Mouse (Mus musculus) ES-E14 (cell line): ENCODE results near the gene Fsd1l. TPM values are rescaled to one million over a fixed set of nuclear protein-coding genes. Genes with fewer than 3 reads are reported as not detected.
"Not testable (repeated sequence)": the region's sequence is repeated elsewhere in the genome, so short reads cannot be mapped to it uniquely, and the experiment has no call there.

ENCODE experiments used
- DNase-seq: peaks from one replicate; pipeline ENCODE4 v3.0.0-alpha.2; 2013; ENCODE audit warnings: low read depth, low spot score
- H3K27ac ChIP-seq: 2 replicates; pipeline ENCODE4 v1.5.1; 2012; ENCODE audit warnings: low read depth, mild to moderate bottlenecking, low read length, moderate library complexity, mixed read lengths; ENCODE audit not compliant: poor library complexity, insufficient read depth, severe bottlenecking
- H3K36me3 ChIP-seq: 2 replicates; pipeline ENCODE4 v1.6.1; 2012; ENCODE audit warnings: mild to moderate bottlenecking, low read length, moderate library complexity, mixed read lengths; ENCODE audit not compliant: control insufficient read depth, poor library complexity, insufficient read depth, severe bottlenecking
- H3K4me1 ChIP-seq, 2 experiments: fragments of 150-350 bp in 1 of 2; sonication (generic) in 1 of 2; 2 replicates each; pipeline ENCODE4 v1.6.1; 2012; ENCODE audit warnings: low read length in 2 of 2, mild to moderate bottlenecking in 1 of 2, mixed read lengths in 1 of 2; ENCODE audit not compliant: control insufficient read depth in 2 of 2, insufficient read depth in 2 of 2, poor library complexity in 1 of 2
- H3K4me3 ChIP-seq, 2 experiments: fragments of 150-350 bp in 1 of 2; sonication (generic) in 1 of 2; 2 replicates each; pipeline ENCODE4 v1.5.1; 2012; ENCODE audit warnings: low read length in 2 of 2, low read depth in 1 of 2, mild to moderate bottlenecking in 1 of 2, mixed read lengths in 1 of 2; ENCODE audit not compliant: insufficient read depth in 1 of 2, poor library complexity in 1 of 2, severe bottlenecking in 1 of 2
- H3K9ac ChIP-seq: 2 replicates; pipeline ENCODE4 v1.6.1; 2012; ENCODE audit warnings: low read depth, mild to moderate bottlenecking, low read length, mixed read lengths; ENCODE audit not compliant: poor library complexity, insufficient read depth, severe bottlenecking
- H3K9me3 ChIP-seq: fragments of 150-350 bp; sonication (generic); 2 replicates; pipeline ENCODE4 v1.6.1; 2012; ENCODE audit warnings: low read depth, mild to moderate bottlenecking, low read length; ENCODE audit not compliant: control insufficient read depth, insufficient read depth
- CHD2 ChIP-seq: IDR thresholded peaks from 2 replicates; pipeline ENCODE4 v1.6.1; 2014; ENCODE audit warnings: mild to moderate bottlenecking, low read depth, low read length, inconsistent platforms
- HCFC1 ChIP-seq: IDR thresholded peaks from 2 replicates; pipeline ENCODE4 v1.6.1; 2012; ENCODE audit warnings: low read length, inconsistent platforms, borderline replicate concordance; ENCODE audit not compliant: insufficient read depth
- MAFK ChIP-seq: IDR thresholded peaks from 2 replicates; pipeline ENCODE4 v1.6.1; 2014; ENCODE audit warnings: mild to moderate bottlenecking, low read depth, low read length, inconsistent platforms; ENCODE audit not compliant: insufficient read depth
- ZC3H11A ChIP-seq: IDR thresholded peaks from 2 replicates; pipeline ENCODE4 v1.6.1; 2012; ENCODE audit warnings: low read depth, mild to moderate bottlenecking, inconsistent platforms, low read length, borderline replicate concordance
- ZNF384 ChIP-seq: IDR thresholded peaks from 2 replicates; pipeline ENCODE4 v1.6.1; 2012; ENCODE audit warnings: low read depth, low read length, inconsistent platforms
- in situ Hi-C, 2 experiments: fragments of 600-800 bp; cut with MboI; formaldehyde crosslinking; loops; one replicate each; pipeline ENCODE4 v1.15.1; 2025; ENCODE audit warnings: low sequenced_read_pairs in 2 of 2, inconsistent platforms in 1 of 2; ENCODE audit not compliant: unreplicated experiment in 2 of 2
- total RNA-seq: library from RNA; depleted of rRNA; stranded (reverse); fragments of 300-350 nt; gene quantifications from 2 replicates; pipeline ENCODE4 v1.2.3, GENCODE M21; 2012

The Fsd1l gene
- total RNA-seq, 1 experiment: 10.4 TPM

- no peaks in the 10 kb centered on the region for H3K4me1 ChIP-seq
- no peak overlapping the region for H3K9ac ChIP-seq
- H3K27ac ChIP-seq: no peak overlapping the region
- TF ChIP-seq HCFC1 (no peak), ZC3H11A (no peak), ZNF384 (no peak), MAFK (no peak), CHD2 (no peak)
- in situ Hi-C loops: no loop called here
- H3K4me3 ChIP-seq: no peak overlapping the region
- no peaks in the 10 kb centered on the region for H3K9me3 ChIP-seq
- DNase-seq: peak; percentile 6
- peaks cover 1% of the 10 kb centered on the region; the same call in 1 of the 2 replicates for H3K36me3 ChIP-seq
These were observed 84.7 kb downstream of the Fsd1l start for GRCm38 (mm10) chr4:53715977-53716376.

- Histone ChIP-seq H3K9me3 (no peaks in the 10 kb centered on the region), H3K27ac (no peak overlapping the region), H3K36me3 (peaks cover 2% of the 10 kb centered on the region; the same call in 1 of the 2 replicates), H3K4me1 (no peaks in the 10 kb centered on the region), H3K4me3 (no peak overlapping the region), H3K9ac (no peak overlapping the region)
- in situ Hi-C loops: no loop called here
- no peak for TF ChIP-seq ZC3H11A
- TF ChIP-seq ZNF384: no peak
- TF ChIP-seq CHD2: no peak
- no peak for TF ChIP-seq HCFC1
- no peak for TF ChIP-seq MAFK
- DNase-seq: no peak
These were observed 86.3 kb downstream of the Fsd1l start for GRCm38 (mm10) chr4:53717546-53717945.

- TF ChIP-seq MAFK: no peak
- TF ChIP-seq ZC3H11A: no peak
- no peak for TF ChIP-seq ZNF384
- no peak for TF ChIP-seq CHD2
- no peak for TF ChIP-seq HCFC1
- Histone ChIP-seq H3K4me3 (no peak overlapping the region), H3K9ac (no peak overlapping the region), H3K36me3 (peaks cover 2% of the 10 kb centered on the region; the same call in 1 of the 2 replicates), H3K9me3 (no peaks in the 10 kb centered on the region), H3K4me1 (no peaks in the 10 kb centered on the region), H3K27ac (no peak overlapping the region)
- in situ Hi-C loops: no loop called here
- DNase-seq: no peak
These were observed 87.0 kb downstream of the Fsd1l start for GRCm38 (mm10) chr4:53718261-53718660.

GRCm38 (mm10) chr4:53722506-53722905 lies 91.2 kb downstream of the Fsd1l start:
- TF ChIP-seq ZNF384: no peak
- no peak for TF ChIP-seq HCFC1
- TF ChIP-seq ZC3H11A: no peak
- TF ChIP-seq MAFK: no peak
- TF ChIP-seq CHD2: no peak
- DNase-seq: no peak
- Histone ChIP-seq H3K36me3 (peaks cover 2% of the 10 kb centered on the region; the same call in 1 of the 2 replicates), H3K4me3 (no peak overlapping the region), H3K9ac (no peak overlapping the region), H3K9me3 (no peaks in the 10 kb centered on the region), H3K4me1 (no peaks in the 10 kb centered on the region), H3K27ac (no peak overlapping the region)
- in situ Hi-C loops: no loop called here

- H3K9me3 ChIP-seq, H3K4me1 ChIP-seq, H3K9ac ChIP-seq, H3K27ac ChIP-seq, DNase-seq, H3K4me3 ChIP-seq, H3K36me3 ChIP-seq, in situ Hi-C loops: not testable (repeated sequence)
- TF ChIP-seq ZNF384: peak; percentile 74; the same call in 1 of the 2 replicates
These were observed 94.8 kb downstream of the Fsd1l start for GRCm38 (mm10) chr4:53726100-53726499.
